Mouse (Mus musculus) right cerebral cortex, postnatal 25 days (tissue): ENCODE results near the gene Cpt1a.

Experiments
- DNase-seq: peaks from one replicate; pipeline ENCODE4 v3.0.0; 2022

Gene Cpt1a

GRCm38 (mm10) chr19:3431066-3431465, 108.9 kb downstream of the Cpt1a start:
- no peak for DNase-seq

GRCm38 (mm10) chr19:3431969-3432368, 109.8 kb downstream of the Cpt1a start:
- no peak for DNase-seq

DNA sequence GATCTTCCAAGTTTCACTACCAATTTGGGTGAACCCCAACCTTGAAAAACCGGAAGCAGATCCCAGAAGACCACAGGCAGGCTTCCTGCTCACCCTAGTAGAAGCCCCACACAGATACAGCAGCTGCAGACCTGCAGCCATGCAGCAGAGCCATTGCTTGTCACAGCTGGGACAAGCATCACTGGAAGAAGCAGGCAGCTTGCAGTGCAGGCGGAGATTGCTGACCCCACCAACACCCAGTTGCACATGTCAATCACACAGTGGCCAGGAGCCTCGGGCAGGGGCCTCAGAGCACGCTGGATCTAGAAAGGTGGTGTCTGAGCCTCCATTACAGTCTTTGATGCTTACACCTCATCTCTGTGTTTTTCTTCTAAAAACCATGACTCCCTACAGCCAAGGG, 112.0 kb downstream of the Cpt1a start:
- no peak for DNase-seq

- no peak for DNase-seq
These were observed 112.5 kb downstream of the Cpt1a start for GRCm38 (mm10) chr19:3434641-3435040.
